Mouse (Mus musculus) right cerebral cortex, adult 2 months (tissue): Measurements from ENCODE around the gene Rfx8.

ENCODE experiments used
- DNase-seq, 2 experiments: peaks; one replicate each; pipeline ENCODE4 v3.0.0; 2021 to 2022; ENCODE audit warnings: low spot score in 2 of 2

The Rfx8 gene

GRCm38 (mm10) chr1:39734881-39735280 is 14.1 kb upstream of the Rfx8 start:
- no peak for DNase-seq

- no peak for DNase-seq
Measured at GRCm38 (mm10) chr1:39734311-39734710, 13.5 kb upstream of the Rfx8 start.

- DNase-seq = no peak
Measured at GRCm38 (mm10) chr1:39733876-39734275, 13.1 kb upstream of the Rfx8 start.

GRCm38 (mm10) chr1:39732081-39732480 is 11.3 kb upstream of the Rfx8 start:
- no peak for DNase-seq

- DNase-seq = no peak
Measured at GRCm38 (mm10) chr1:39731543-39731942, 10.7 kb upstream of the Rfx8 start.

- DNase-seq = no peak
Measured at GRCm38 (mm10) chr1:39730868-39731267, 10.1 kb upstream of the Rfx8 start.

- DNase-seq = no peak
Measured at GRCm38 (mm10) chr1:39729919-39730318, 9.1 kb upstream of the Rfx8 start.

- DNase-seq = no peak
Measured at GRCm38 (mm10) chr1:39721351-39721726, 542 bp upstream of the Rfx8 start.

GRCm38 (mm10) chr1:39720186-39720585 is 611 bp downstream of the Rfx8 start:
- DNase-seq = no peak

GRCm38 (mm10) chr1:39715551-39715950 is 5.2 kb downstream of the Rfx8 start:
- DNase-seq = no peak

GRCm38 (mm10) chr1:39714729-39715128 is 6.1 kb downstream of the Rfx8 start:
- no peak for DNase-seq

GRCm38 (mm10) chr1:39713842-39714658 is 6.7 kb downstream of the Rfx8 start:
- DNase-seq = no peak

- no peak for DNase-seq
Measured at GRCm38 (mm10) chr1:39713300-39713699, 7.5 kb downstream of the Rfx8 start.

GRCm38 (mm10) chr1:39712261-39712660 is 8.5 kb downstream of the Rfx8 start:
- no peak for DNase-seq

- DNase-seq = no peak
Measured at GRCm38 (mm10) chr1:39710604-39711003, 10.2 kb downstream of the Rfx8 start.

GRCm38 (mm10) chr1:39710016-39710415 is 10.8 kb downstream of the Rfx8 start:
- no peak for DNase-seq

- DNase-seq = no peak
Measured at GRCm38 (mm10) chr1:39708778-39709177, 12.0 kb downstream of the Rfx8 start.

- DNase-seq = no peak
Measured at GRCm38 (mm10) chr1:39702216-39703046, 18.4 kb downstream of the Rfx8 start.

GRCm38 (mm10) chr1:39701274-39701602 is 19.6 kb downstream of the Rfx8 start:
- no peak for DNase-seq

GRCm38 (mm10) chr1:39700599-39701273 is 20.1 kb downstream of the Rfx8 start:
- no peak for DNase-seq

- no peak for DNase-seq
Measured at GRCm38 (mm10) chr1:39698456-39698855, 22.3 kb downstream of the Rfx8 start.

- no peak for DNase-seq
Measured at GRCm38 (mm10) chr1:39695198-39695597, 25.6 kb downstream of the Rfx8 start.

GRCm38 (mm10) chr1:39694756-39695155 is 26.0 kb downstream of the Rfx8 start:
- DNase-seq = no peak
